Mouse (Mus musculus): ENCODE results near the gene C1qtnf4. TPM values are rescaled to one million over a fixed set of nuclear protein-coding genes. Genes with fewer than 3 reads are reported as not detected.
A peak's percentile ranks its signal among the peaks of the same experiment; 100 is the strongest.

The C1qtnf4 gene
- total and polyA plus RNA-seq, 3 experiments, result not detected

GRCm38 (mm10) chr2:90932273-90932672 is 46.6 kb downstream of the C1qtnf4 start:
- in situ Hi-C loops (cut with MboI; ENCODE audit: low pct_ligation_motif_present, low pct_unique_long_range_greater_than_20kb, low sequenced_read_pairs), result no loop called here
- TF ChIP-seq KAT2A (IDR thresholded peaks at IDR 0.05; ENCODE audit: insufficient replicate concordance, low read length) (no peak), CHD2 (IDR thresholded peaks at IDR 0.05; ENCODE audit: low read length) (no peak), ZC3H11A (IDR thresholded peaks at IDR 0.05; ENCODE audit: low read depth, low read length) (no peak), MAZ (IDR thresholded peaks at IDR 0.05; ENCODE audit: low read depth, low read length) (no peak), BHLHE40 (IDR thresholded peaks at IDR 0.05; ENCODE audit: low read depth, low read length) (no peak), POLR2AphosphoS2 (IDR thresholded peaks at IDR 0.05; ENCODE audit: low read depth, low read length) (no peak)

GRCm38 (mm10) chr2:90938362-90938761 is 52.7 kb downstream of the C1qtnf4 start:
- Histone ChIP-seq H3K4me2 (ENCODE audit: insufficient read depth, low read depth, poor library complexity, severe bottlenecking) (no peak overlapping the region), H3K27ac (ENCODE audit: insufficient read depth, low read depth) (no peak overlapping the region), H3K79me2 (replicated peaks; ENCODE audit: control insufficient read depth, extremely low read depth, insufficient read depth, poor library complexity, severe bottlenecking) (peaks cover 30% of the 10 kb centered on the region), H3K27me3 (replicated peaks) (no peaks in the 10 kb centered on the region), H3K36me3 (replicated peaks in 1 of 2; ENCODE audit: control insufficient read depth in 1 of 2, insufficient read depth in 1 of 2, low read length in 1 of 2) (peaks cover 0 to 5% of the 10 kb centered on the region in 2 experiments), H3K4me3 (replicated peaks in 1 of 3; ENCODE audit: low read depth in 2 of 3, low read length in 2 of 3, poor library complexity in 1 of 3) (no peak overlapping the region), H3K4me1 (ENCODE audit: control insufficient read depth in 1 of 2, insufficient read depth in 2 of 2) (peaks cover 2 to 21% of the 10 kb centered on the region in 2 experiments), H3K9me3 (replicated peaks; ENCODE audit: low read length) (no peaks in the 10 kb centered on the region), H3K9ac (ENCODE audit: insufficient read depth, low read depth) (no peak overlapping the region)
- TF ChIP-seq KAT2A (IDR thresholded peaks at IDR 0.05; ENCODE audit: insufficient replicate concordance, low read length) (no peak), JUND (conservative IDR thresholded peaks at IDR 0.05; ENCODE audit: low read depth, low read length) (no peak), CTCF (conservative IDR thresholded peaks at IDR 0.05 in 1 of 2, IDR thresholded peaks at IDR 0.05 in 1 of 2; ENCODE audit: low read depth in 2 of 2, low read length in 2 of 2) (peak in 1 of 2 experiments; percentile 22; a peak in 1 of 4 replicates), TBP (conservative IDR thresholded peaks at IDR 0.05; ENCODE audit: low read depth, low read length) (peak; percentile 85), RAD21 (IDR thresholded peaks at IDR 0.05; ENCODE audit: low read depth, low read length) (peak; percentile 5)
- in situ Hi-C loops (cut with MboI; ENCODE audit: low pct_ligation_motif_present, low pct_unique_long_range_greater_than_20kb, low sequenced_read_pairs) (no loop called here), dilution Hi-C loops (cut with MboI; ENCODE audit: extremely low pct_ligation_motif_present, extremely low pct_unique_long_range_greater_than_20kb, low sequenced_read_pairs) (no loop called here)
- no peak for DNase-seq (ENCODE audit: extremely low read depth)

More at GRCm38 (mm10) chr2:90932273-90932672, 46.6 kb downstream of the C1qtnf4 start:
- dilution Hi-C loops (cut with MboI; ENCODE audit: extremely low pct_ligation_motif_present, extremely low pct_unique_long_range_greater_than_20kb, low sequenced_read_pairs), result no loop called here
- no peak for DNase-seq (ENCODE audit: extremely low read depth)
- Histone ChIP-seq H3K9ac (ENCODE audit: insufficient read depth, low read depth) (0 out of 2 replicates have a peak overlapping the region, but pooled peaks have one; percentile 3), H3K4me2 (ENCODE audit: insufficient read depth, low read depth, poor library complexity, severe bottlenecking) (0 out of 2 replicates have a peak overlapping the region, but pooled peaks have one; percentile 22), H3K4me1 (ENCODE audit: control insufficient read depth in 1 of 2, insufficient read depth in 2 of 2) (0 out of 4 replicates have a peak, but pooled peaks cover 0 to 3% of the 10 kb centered on the region in 2 experiments), H3K36me3 (replicated peaks in 1 of 2; ENCODE audit: control insufficient read depth in 1 of 2, insufficient read depth in 1 of 2, low read length in 1 of 2) (no peaks in the 10 kb centered on the region), H3K9me3 (replicated peaks; ENCODE audit: low read length) (no peaks in the 10 kb centered on the region), H3K4me3 (replicated peaks in 1 of 3; ENCODE audit: low read depth in 2 of 3, low read length in 2 of 3, poor library complexity in 1 of 3) (no peak overlapping the region), H3K27ac (ENCODE audit: insufficient read depth, low read depth) (no peak overlapping the region), H3K79me2 (replicated peaks; ENCODE audit: control insufficient read depth, extremely low read depth, insufficient read depth, poor library complexity, severe bottlenecking) (no peaks in the 10 kb centered on the region), H3K27me3 (replicated peaks) (peaks cover 3% of the 10 kb centered on the region)

- peak overlapping the region; percentile 49; the same call in 1 of the 2 replicates for H3K9ac ChIP-seq (ENCODE audit: insufficient read depth, low read depth)
- no peaks in the 10 kb centered on the region for H3K27me3 ChIP-seq (replicated peaks)
- dilution Hi-C loops (cut with MboI; ENCODE audit: extremely low pct_ligation_motif_present, extremely low pct_unique_long_range_greater_than_20kb, low sequenced_read_pairs) (no loop called here), in situ Hi-C loops (cut with MboI; ENCODE audit: low pct_ligation_motif_present, low pct_unique_long_range_greater_than_20kb, low sequenced_read_pairs) (no loop called here)
- DNase-seq (ENCODE audit: extremely low read depth), result no peak
- peaks cover 3 to 9% of the 10 kb centered on the region in 2 experiments for H3K36me3 ChIP-seq (replicated peaks in 1 of 2; ENCODE audit: control insufficient read depth in 1 of 2, insufficient read depth in 1 of 2, low read length in 1 of 2)
- TF ChIP-seq SIN3A (IDR thresholded peaks at IDR 0.05; ENCODE audit: low read length) (peak; percentile 30; the same call in 1 of the 2 replicates), MAX (IDR thresholded peaks at IDR 0.05; ENCODE audit: low read length) (0 out of 2 replicates have a peak, but pooled peaks have one; percentile 14), MYC (IDR thresholded peaks at IDR 0.05; ENCODE audit: low read depth, low read length) (no peak), POLR2A (IDR thresholded peaks at IDR 0.05; ENCODE audit: low read depth, low read length) (no peak)
- H3K4me2 ChIP-seq (ENCODE audit: insufficient read depth, low read depth, poor library complexity, severe bottlenecking), result peak overlapping the region; percentile 67
- no peaks in the 10 kb centered on the region for H3K9me3 ChIP-seq (replicated peaks; ENCODE audit: low read length)
- no peak overlapping the region for H3K27ac ChIP-seq (ENCODE audit: insufficient read depth, low read depth)
- peaks cover 44% of the 10 kb centered on the region for H3K79me2 ChIP-seq (replicated peaks; ENCODE audit: control insufficient read depth, extremely low read depth, insufficient read depth, poor library complexity, severe bottlenecking)
- H3K4me1 ChIP-seq (ENCODE audit: control insufficient read depth in 1 of 2, insufficient read depth in 2 of 2), result peaks cover 4 to 35% of the 10 kb centered on the region in 2 experiments
- peak overlapping the region; percentile 53 to 82 (median 62) for H3K4me3 ChIP-seq (replicated peaks in 1 of 3; ENCODE audit: low read depth in 2 of 3, low read length in 2 of 3, poor library complexity in 1 of 3)
Observed at GRCm38 (mm10) chr2:90939750-90940149, 54.1 kb downstream of the C1qtnf4 start.

Other genes starting within 250 kb of the C1qtnf4 start
- gene Nup160, start 208.6 kb upstream of the C1qtnf4 start, total RNA-seq (2012; rRNA removed), result 32.7 and 37.5 TPM in 2 replicates
- gene Nup160, start 208.6 kb upstream of the C1qtnf4 start, total RNA-seq (2014; rRNA removed), result 59.1 and 73.4 TPM in 2 replicates
- 71.8 and 79.3 TPM in 2 replicates for gene Nup160, start 208.6 kb upstream of the C1qtnf4 start, polyA plus RNA-seq (2012; ENCODE audit: insufficient read length, low read depth)
- gene Fnbp4, start 140.5 kb upstream of the C1qtnf4 start, total RNA-seq (2012; rRNA removed), result 33.6 and 41.3 TPM in 2 replicates
- 48.8 and 54.9 TPM in 2 replicates for gene Fnbp4, start 140.5 kb upstream of the C1qtnf4 start, total RNA-seq (2014; rRNA removed)
- gene Fnbp4, start 140.5 kb upstream of the C1qtnf4 start, polyA plus RNA-seq (2012; ENCODE audit: insufficient read length, low read depth), result 66.7 and 74.0 TPM in 2 replicates
- gene Agbl2, start 103.1 kb upstream of the C1qtnf4 start, total RNA-seq (2012; rRNA removed), result not detected in 2 replicates
- gene Agbl2, start 103.1 kb upstream of the C1qtnf4 start, total RNA-seq (2014; rRNA removed), result not detected in 2 replicates
- gene Agbl2, start 103.1 kb upstream of the C1qtnf4 start, polyA plus RNA-seq (2012; ENCODE audit: insufficient read length, low read depth), result not detected in 2 replicates
- 70.0 and 82.8 TPM in 2 replicates for gene Mtch2, start 38.7 kb upstream of the C1qtnf4 start, total RNA-seq (2012; rRNA removed)
- 158 and 173 TPM in 2 replicates for gene Mtch2, start 38.7 kb upstream of the C1qtnf4 start, total RNA-seq (2014; rRNA removed)
- 162 and 209 TPM in 2 replicates for gene Mtch2, start 38.7 kb upstream of the C1qtnf4 start, polyA plus RNA-seq (2012; ENCODE audit: insufficient read length, low read depth)
- 20.5 and 28.4 TPM in 2 replicates for gene Kbtbd4, start 18.9 kb downstream of the C1qtnf4 start, total RNA-seq (2012; rRNA removed)
- 19.5 and 20.1 TPM in 2 replicates for gene Kbtbd4, start 18.9 kb downstream of the C1qtnf4 start, total RNA-seq (2014; rRNA removed)
- gene Kbtbd4, start 18.9 kb downstream of the C1qtnf4 start, polyA plus RNA-seq (2012; ENCODE audit: insufficient read length, low read depth), result 21.7 and 24.9 TPM in 2 replicates
- gene Ndufs3, start 19.0 kb downstream of the C1qtnf4 start, total RNA-seq (2012; rRNA removed), result 133 and 146 TPM in 2 replicates
- 182 and 195 TPM in 2 replicates for gene Ndufs3, start 19.0 kb downstream of the C1qtnf4 start, total RNA-seq (2014; rRNA removed)
- 185 and 190 TPM in 2 replicates for gene Ndufs3, start 19.0 kb downstream of the C1qtnf4 start, polyA plus RNA-seq (2012; ENCODE audit: insufficient read length, low read depth)
- gene Celf1, start 54.5 kb downstream of the C1qtnf4 start, total RNA-seq (2012; rRNA removed), result 29.7 and 33.8 TPM in 2 replicates
- 50.9 and 52.8 TPM in 2 replicates for gene Celf1, start 54.5 kb downstream of the C1qtnf4 start, total RNA-seq (2014; rRNA removed)
- gene Celf1, start 54.5 kb downstream of the C1qtnf4 start, polyA plus RNA-seq (2012; ENCODE audit: insufficient read length, low read depth), result 67.4 and 69.7 TPM in 2 replicates
- 0.08 TPM in 1 of 2 replicates, not detected in the other for gene Rapsn, start 149.8 kb downstream of the C1qtnf4 start, total RNA-seq (2012; rRNA removed)
- 0.15 TPM in 1 of 2 replicates, not detected in the other for gene Rapsn, start 149.8 kb downstream of the C1qtnf4 start, total RNA-seq (2014; rRNA removed)
- 0.40 TPM in 1 of 2 replicates, not detected in the other for gene Rapsn, start 149.8 kb downstream of the C1qtnf4 start, polyA plus RNA-seq (2012; ENCODE audit: insufficient read length, low read depth)
- gene Psmc3, start 168.1 kb downstream of the C1qtnf4 start, total RNA-seq (2012; rRNA removed), result 214 and 283 TPM in 2 replicates
- 242 and 257 TPM in 2 replicates for gene Psmc3, start 168.1 kb downstream of the C1qtnf4 start, total RNA-seq (2014; rRNA removed)
- gene Psmc3, start 168.1 kb downstream of the C1qtnf4 start, polyA plus RNA-seq (2012; ENCODE audit: insufficient read length, low read depth), result 284 and 353 TPM in 2 replicates
- gene Slc39a13, start 184.6 kb downstream of the C1qtnf4 start, total RNA-seq (2012; rRNA removed), result 7.5 and 8.4 TPM in 2 replicates
- gene Slc39a13, start 184.6 kb downstream of the C1qtnf4 start, total RNA-seq (2014; rRNA removed), result 3.5 and 4.3 TPM in 2 replicates
- gene Slc39a13, start 184.6 kb downstream of the C1qtnf4 start, polyA plus RNA-seq (2012; ENCODE audit: insufficient read length, low read depth), result 7.2 and 8.1 TPM in 2 replicates
- gene Spi1, start 196.5 kb downstream of the C1qtnf4 start, total RNA-seq (2012; rRNA removed), result 22.7 and 24.7 TPM in 2 replicates
- gene Spi1, start 196.5 kb downstream of the C1qtnf4 start, total RNA-seq (2014; rRNA removed), result 29.7 and 42.6 TPM in 2 replicates
- gene Spi1, start 196.5 kb downstream of the C1qtnf4 start, polyA plus RNA-seq (2012; ENCODE audit: insufficient read length, low read depth), result 35.2 and 45.7 TPM in 2 replicates
- gene Mybpc3, start 232.3 kb downstream of the C1qtnf4 start, total RNA-seq (2012; rRNA removed), result 0.04 TPM in 2 replicates
- 0.07 and 0.15 TPM in 2 replicates for gene Mybpc3, start 232.3 kb downstream of the C1qtnf4 start, total RNA-seq (2014; rRNA removed)
- gene Mybpc3, start 232.3 kb downstream of the C1qtnf4 start, polyA plus RNA-seq (2012; ENCODE audit: insufficient read length, low read depth), result 0.27 TPM in 2 replicates